Mouse (Mus musculus) embryonic fibroblast, embryonic 13.5 days (primary cell): ENCODE data around the gene Tppp3. TPM values are rescaled to one million over a fixed set of nuclear protein-coding genes. Genes with fewer than 3 reads are reported as not detected.

Experiments
- H3K27ac ChIP-seq: 2 replicates; pipeline ENCODE4 v1.5.1; 2012; ENCODE audit warnings: low read length, control low read depth, inconsistent platforms; ENCODE audit not compliant: insufficient read depth
- H3K4me1 ChIP-seq: 2 replicates; pipeline ENCODE4 v1.6.1; 2011; ENCODE audit warnings: low read length; ENCODE audit not compliant: control insufficient read depth, insufficient read depth
- H3K4me3 ChIP-seq: 2 replicates; pipeline ENCODE4 v1.5.1; 2011; ENCODE audit warnings: mild to moderate bottlenecking, control low read depth, low read length; ENCODE audit not compliant: insufficient read depth
- CTCF ChIP-seq: IDR thresholded peaks from 2 replicates; pipeline ENCODE4 v1.5.1; 2011; ENCODE audit warnings: mild to moderate bottlenecking, control low read depth, low read length, moderate library complexity, borderline replicate concordance; ENCODE audit not compliant: insufficient read depth
- POLR2A ChIP-seq: IDR thresholded peaks from 2 replicates; pipeline ENCODE4 v1.6.1; 2011; ENCODE audit warnings: low read depth, mild to moderate bottlenecking, control low read depth, low read length, moderate library complexity
- polyA plus RNA-seq: library from polyadenylated mRNA; stranded (reverse); fragments of >200 nt; gene quantifications from 2 replicates; pipeline ENCODE4 v1.2.4, GENCODE M21; 2011; ENCODE audit warnings: low read depth; ENCODE audit not compliant: missing spikeins, insufficient read length

Gene Tppp3
- polyA plus RNA-seq, 1 experiment: 8.5 TPM

DNA sequence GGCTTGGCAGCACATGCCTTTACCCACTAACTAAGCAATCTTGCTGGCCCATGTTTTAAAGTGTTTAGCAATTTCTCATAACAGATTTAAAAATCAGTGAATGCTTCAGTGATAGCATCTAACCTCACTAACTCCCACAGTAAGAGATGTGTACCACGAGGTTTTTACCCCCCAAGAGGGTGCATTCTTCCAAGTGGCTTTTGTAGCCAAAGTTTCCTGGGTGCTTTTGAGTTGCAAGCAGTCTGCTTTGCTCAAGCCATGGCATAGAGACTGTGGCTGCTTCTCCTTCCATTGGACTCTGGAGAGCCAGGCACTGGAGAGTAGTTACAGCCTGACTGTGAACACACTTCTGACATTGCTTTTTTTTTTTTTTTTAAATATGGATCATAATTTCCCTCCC lies 18.0 kb upstream of the Tppp3 start:
- peaks cover 13% of the 10 kb centered on the region for H3K4me1 ChIP-seq
- no peak overlapping the region for H3K4me3 ChIP-seq
- TF ChIP-seq CTCF: no peak
- no peak for TF ChIP-seq POLR2A
- no peak overlapping the region for H3K27ac ChIP-seq

- TF ChIP-seq CTCF (no peak), POLR2A (no peak)
- Histone ChIP-seq H3K4me1 (peaks cover 20% of the 10 kb centered on the region), H3K27ac (no peak overlapping the region), H3K4me3 (no peak overlapping the region)
Observed at GRCm38 (mm10) chr8:105488082-105488481, 16.8 kb upstream of the Tppp3 start.

GRCm38 (mm10) chr8:105484392-105484791 lies 13.1 kb upstream of the Tppp3 start:
- Histone ChIP-seq H3K27ac (peak overlapping the region; percentile 98), H3K4me1 (peaks cover 26% of the 10 kb centered on the region), H3K4me3 (no peak overlapping the region)
- TF ChIP-seq CTCF (peak; percentile 61; the same call in 1 of the 2 replicates), POLR2A (no peak)

GRCm38 (mm10) chr8:105484030-105484368 lies 12.7 kb upstream of the Tppp3 start:
- TF ChIP-seq POLR2A: no peak
- no peak overlapping the region for H3K4me3 ChIP-seq
- H3K4me1 ChIP-seq: peaks cover 26% of the 10 kb centered on the region
- H3K27ac ChIP-seq: peak overlapping the region; percentile 98

DNA sequence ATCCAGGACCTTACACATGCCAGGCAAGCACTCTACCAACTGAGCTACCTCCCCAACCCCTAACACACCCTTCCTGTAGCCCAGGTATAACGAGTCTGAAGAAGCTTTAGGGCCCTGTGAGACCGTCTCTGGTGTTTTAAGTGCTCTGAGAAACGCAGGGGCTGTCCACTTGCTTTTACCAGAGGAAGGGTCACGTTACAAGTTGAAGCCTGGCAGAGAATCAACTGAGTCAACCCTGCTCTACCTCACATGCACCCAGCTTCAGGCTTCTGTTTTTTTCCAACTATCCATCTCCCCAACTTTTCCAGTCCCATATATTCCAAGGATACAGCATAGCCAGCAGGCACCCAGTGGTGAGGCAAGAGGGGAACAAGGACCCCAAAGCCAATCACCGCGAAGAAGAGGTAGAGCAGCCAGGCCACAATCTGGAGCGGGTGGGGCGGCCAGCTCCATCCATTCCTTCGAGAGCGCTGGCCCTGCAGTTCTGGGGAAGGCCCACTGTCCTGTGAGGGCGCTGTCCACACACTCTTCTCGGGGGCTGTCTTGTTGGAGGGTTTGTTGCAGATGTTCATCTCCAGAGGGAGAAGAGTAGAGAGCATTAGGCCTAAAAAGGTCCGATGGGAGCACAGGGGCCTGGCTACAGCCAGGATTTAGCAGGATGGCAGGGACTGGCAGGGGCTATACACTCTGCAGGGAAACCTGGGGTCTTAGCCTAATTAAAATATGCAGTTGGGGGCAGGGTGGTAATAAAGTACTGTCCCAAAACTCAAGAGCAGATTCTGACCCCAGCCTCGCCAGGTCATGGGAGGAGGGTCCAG lies 12.1 kb upstream of the Tppp3 start:
- Histone ChIP-seq H3K4me3 (no peak overlapping the region), H3K4me1 (peaks cover 26% of the 10 kb centered on the region), H3K27ac (peak overlapping the region; percentile 98)
- TF ChIP-seq CTCF (peak; percentile 64; the same call in 1 of the 2 replicates), POLR2A (no peak)

DNA sequence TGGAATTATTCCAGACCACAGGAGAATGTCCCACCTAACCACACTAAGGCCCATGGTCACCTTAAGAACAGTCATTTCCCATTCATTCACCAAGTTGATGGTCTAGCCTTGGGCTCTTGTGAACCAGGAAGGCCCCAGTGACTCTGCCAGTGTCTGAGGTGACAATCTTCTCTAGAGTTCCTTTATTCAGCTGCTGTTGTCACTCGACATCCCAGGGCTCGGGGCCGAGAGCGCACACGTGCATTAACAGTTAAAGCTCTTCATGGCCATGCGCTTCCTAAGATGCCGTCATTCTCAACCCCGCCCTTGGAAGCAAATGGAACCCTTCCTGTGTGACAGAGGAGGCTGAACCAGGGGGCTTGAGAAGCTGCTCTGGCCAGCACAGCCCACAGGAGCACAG lies 10.8 kb upstream of the Tppp3 start:
- H3K4me3 ChIP-seq: no peak overlapping the region
- no peak for TF ChIP-seq POLR2A
- no peak for TF ChIP-seq CTCF
- peaks cover 31% of the 10 kb centered on the region for H3K4me1 ChIP-seq
- H3K27ac ChIP-seq: no peak overlapping the region

DNA sequence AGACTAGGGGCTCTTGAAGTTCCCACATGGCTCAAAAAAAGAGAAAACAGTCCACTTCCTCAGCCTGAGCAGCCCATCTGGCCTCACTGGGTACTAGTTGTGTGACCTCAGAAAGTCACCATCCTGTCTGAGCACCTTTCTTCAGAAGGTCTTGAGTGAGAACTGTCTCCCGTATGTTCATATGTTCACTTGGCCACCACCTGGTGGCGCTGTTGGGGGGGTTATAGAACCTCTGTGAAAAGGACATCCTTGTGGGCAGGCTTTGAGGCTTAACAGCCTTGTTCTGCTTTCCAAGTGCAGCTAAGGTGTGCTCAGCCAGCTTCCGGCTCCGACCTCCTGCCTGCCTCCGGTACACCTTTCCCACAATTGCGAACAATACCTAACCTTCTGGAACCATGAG lies 10.1 kb upstream of the Tppp3 start:
- Histone ChIP-seq H3K4me3 (no peak overlapping the region), H3K4me1 (peaks cover 31% of the 10 kb centered on the region), H3K27ac (peak overlapping the region; percentile 51)
- TF ChIP-seq CTCF (0 out of 2 replicates have a peak, but pooled peaks have one; percentile 7), POLR2A (no peak)

GRCm38 (mm10) chr8:105481013-105481412 lies 9.7 kb upstream of the Tppp3 start:
- no peak for TF ChIP-seq POLR2A
- TF ChIP-seq CTCF: no peak
- peaks cover 30% of the 10 kb centered on the region for H3K4me1 ChIP-seq
- peak overlapping the region; percentile 74 for H3K27ac ChIP-seq

DNA sequence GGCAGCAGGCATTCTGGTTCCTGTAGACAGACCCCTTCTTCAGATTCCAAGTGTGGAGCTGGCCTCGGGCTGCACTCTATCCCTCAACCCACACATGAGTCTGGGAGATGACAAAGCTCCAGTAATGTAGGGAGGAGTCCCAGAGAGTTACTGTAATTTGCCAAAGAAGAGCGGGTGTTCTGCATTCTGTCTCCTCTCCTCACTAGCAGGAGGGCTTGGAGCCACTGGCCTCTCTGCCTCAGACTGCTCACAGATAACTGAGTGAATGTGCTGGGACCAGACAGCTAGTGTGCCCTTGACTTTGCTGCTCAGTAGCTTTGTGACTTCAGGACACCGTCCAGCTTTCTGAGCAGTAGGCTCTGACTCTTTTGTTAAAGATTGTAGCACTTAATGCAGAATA lies 6.5 kb upstream of the Tppp3 start:
- Histone ChIP-seq H3K27ac (peak overlapping the region; percentile 62), H3K4me3 (no peak overlapping the region), H3K4me1 (peaks cover 17% of the 10 kb centered on the region; the same call in 1 of the 2 replicates)
- TF ChIP-seq POLR2A: peak; percentile 31; the same call in 1 of the 2 replicates
- TF ChIP-seq CTCF: no peak

More at GRCm38 (mm10) chr8:105481013-105481412, 9.7 kb upstream of the Tppp3 start:
- H3K4me3 ChIP-seq: no peak overlapping the region

DNA sequence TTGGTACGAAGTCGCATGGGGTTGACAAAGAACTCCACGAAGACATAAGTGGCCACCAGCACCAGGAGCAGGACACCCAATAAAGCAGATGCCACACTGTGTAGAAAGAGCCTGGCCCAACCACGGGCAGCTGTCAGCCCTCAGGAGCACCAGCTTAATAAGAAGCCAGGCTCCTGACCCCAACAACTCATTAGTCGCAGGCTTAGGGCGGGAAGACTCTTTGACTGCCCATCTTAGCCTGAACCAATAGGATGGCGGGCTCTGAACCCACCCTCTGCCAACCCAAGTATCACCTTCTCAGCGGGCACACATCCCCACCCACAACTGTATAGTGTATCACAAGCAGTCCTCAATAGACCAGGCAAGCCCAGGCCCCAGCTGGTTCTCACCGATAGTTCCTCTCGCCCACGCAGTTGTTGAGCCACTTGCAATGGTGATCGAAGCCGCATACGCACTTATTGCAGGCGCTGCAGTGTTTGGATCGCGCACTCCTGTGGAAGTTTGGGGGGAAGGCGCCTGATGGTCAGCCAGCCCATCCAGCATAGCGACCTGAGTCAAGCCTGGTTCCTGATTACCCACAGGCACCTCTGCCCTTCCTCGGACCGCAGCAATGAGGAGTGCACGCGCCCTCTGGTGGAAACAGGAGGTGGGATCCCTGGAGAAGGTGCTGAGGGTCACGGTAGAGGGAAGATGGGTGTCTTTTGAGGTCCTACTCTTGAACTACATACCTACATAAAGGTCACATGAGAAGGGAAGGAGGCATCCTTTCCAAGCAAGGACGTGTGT lies 5.5 kb upstream of the Tppp3 start:
- Histone ChIP-seq H3K27ac (peak overlapping the region; percentile 62; the same call in 1 of the 2 replicates), H3K4me3 (no peak overlapping the region), H3K4me1 (peaks cover 17% of the 10 kb centered on the region; the same call in 1 of the 2 replicates)
- TF ChIP-seq CTCF: peak; percentile 92
- no peak for TF ChIP-seq POLR2A
